Mouse (Mus musculus) erythroblast, embryonic 14.5 days (primary cell): Measurements from ENCODE around the gene Vmn2r115. TPM values are rescaled to one million over a fixed set of nuclear protein-coding genes. Genes with fewer than 3 reads are reported as not detected.
"Not testable (repeated sequence)": the region's sequence is repeated elsewhere in the genome, so short reads cannot be mapped to it uniquely, and the experiment has no call there.

ENCODE experiments used
- H3K27me3 ChIP-seq: 2 replicates; pipeline ENCODE4 v1.6.1; 2012; ENCODE audit warnings: inconsistent platforms; ENCODE audit not compliant: control insufficient read depth
- H3K36me3 ChIP-seq: 2 replicates; pipeline ENCODE4 v1.6.1; 2012; ENCODE audit warnings: mild to moderate bottlenecking, inconsistent platforms; ENCODE audit not compliant: control insufficient read depth
- H3K4me1 ChIP-seq: 2 replicates; pipeline ENCODE4 v1.6.1; 2012; ENCODE audit warnings: inconsistent platforms; ENCODE audit not compliant: control insufficient read depth
- H3K4me3 ChIP-seq: replicated peaks from 2 replicates; pipeline ENCODE3; 2012; ENCODE audit warnings: moderate library complexity, mild to moderate bottlenecking, inconsistent platforms
- H3K9me3 ChIP-seq: 2 replicates; pipeline ENCODE4 v1.6.1; 2012; ENCODE audit warnings: low read length, inconsistent platforms, mixed read lengths; ENCODE audit not compliant: control insufficient read depth
- GATA1 ChIP-seq: IDR thresholded peaks from 2 replicates; pipeline ENCODE4 v1.6.1; 2012; ENCODE audit warnings: low read length, inconsistent platforms, mixed read lengths
- TAL1 ChIP-seq: IDR thresholded peaks from 3 replicates; pipeline ENCODE4 v1.6.1; 2012; ENCODE audit warnings: low read length, inconsistent platforms, mixed read lengths
- polyA plus RNA-seq: library from polyadenylated mRNA; stranded (reverse); fragments of >175 nt; gene quantifications from 2 replicates; pipeline ENCODE4 v1.2.3, GENCODE M21; 2012

Gene Vmn2r115
- polyA plus RNA-seq: under 0.01 TPM in 1 of 2 replicates, not detected in the other

DNA sequence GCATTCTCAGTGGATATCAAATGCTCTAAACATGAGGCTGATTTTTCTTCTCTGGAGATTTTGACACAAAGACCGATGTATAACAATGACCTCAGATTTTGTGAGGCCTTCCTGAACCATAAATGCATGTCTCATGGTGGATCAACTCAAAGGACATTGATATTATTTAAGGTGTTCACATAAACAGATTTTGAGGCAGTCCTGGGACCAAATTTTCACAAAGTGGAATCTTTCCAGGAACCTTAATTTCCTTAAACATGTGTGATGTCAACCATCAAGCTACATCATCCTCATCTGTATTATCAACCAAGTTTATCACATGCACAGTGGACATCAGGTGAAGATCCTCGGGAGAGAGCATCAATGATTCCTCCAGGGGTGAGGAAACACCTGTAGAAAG is at the start of gene Vmn2r115:
Vmn2r115 (plus strand) TSS at position 301 of the 400 bp plus-strand sequence.
- H3K36me3 ChIP-seq, H3K9me3 ChIP-seq, H3K4me3 ChIP-seq: not testable (repeated sequence)

DNA sequence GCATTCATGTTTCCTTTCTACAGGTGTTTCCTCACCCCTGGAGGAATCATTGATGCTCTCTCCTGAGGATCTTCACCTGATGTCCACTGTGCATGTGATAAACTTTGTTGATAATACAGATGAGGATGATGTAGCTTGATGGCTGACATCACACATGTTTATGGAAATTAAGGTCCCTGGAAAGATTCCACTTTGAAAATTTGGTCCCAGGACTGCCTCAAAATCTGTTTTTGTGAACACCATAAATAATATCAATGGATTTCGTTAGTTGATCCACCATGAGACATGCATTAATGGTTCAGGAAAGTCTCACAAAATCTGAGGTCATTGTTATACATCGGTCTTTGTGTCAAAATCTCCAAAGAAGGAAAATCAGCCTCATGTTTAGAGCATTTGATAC is 31.1 kb upstream of the Vmn2r115 start, which contains the start of gene Vmn2r114:
Vmn2r114 (minus strand) TSS at position 101 of the 400 bp plus-strand sequence.
- not testable (repeated sequence) for H3K4me3 ChIP-seq, H3K9me3 ChIP-seq, H3K4me1 ChIP-seq, H3K27me3 ChIP-seq, H3K36me3 ChIP-seq

More for the DNA sequence above, at the start of gene Vmn2r115:
- not testable (repeated sequence) for H3K27me3 ChIP-seq, H3K4me1 ChIP-seq

DNA sequence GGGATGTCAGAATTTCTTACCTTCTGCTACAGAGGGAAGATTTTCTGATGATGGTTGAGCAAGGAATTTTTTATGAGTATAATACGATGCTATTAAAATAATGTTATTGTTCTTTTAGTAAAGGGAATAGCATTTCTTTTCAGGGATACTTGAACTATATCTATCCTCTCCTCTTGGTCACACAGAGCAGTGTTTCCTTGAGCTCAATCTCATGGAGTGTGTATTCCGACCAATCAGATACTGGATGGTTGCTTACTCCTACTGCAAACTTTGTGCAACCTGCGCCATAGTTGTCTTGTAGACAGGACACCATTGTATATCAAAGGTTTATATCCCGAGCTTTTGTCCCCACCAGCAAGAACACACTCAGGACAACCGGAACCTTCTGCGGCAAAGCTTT is 12.9 kb upstream of the Vmn2r115 start:
- H3K4me1 ChIP-seq: no peaks in the 10 kb centered on the region
- no peak overlapping the region for H3K4me3 ChIP-seq
- no peak for TF ChIP-seq TAL1
- no peaks in the 10 kb centered on the region for H3K36me3 ChIP-seq
- peaks cover 11% of the 10 kb centered on the region for H3K9me3 ChIP-seq
- H3K27me3 ChIP-seq: no peaks in the 10 kb centered on the region

DNA sequence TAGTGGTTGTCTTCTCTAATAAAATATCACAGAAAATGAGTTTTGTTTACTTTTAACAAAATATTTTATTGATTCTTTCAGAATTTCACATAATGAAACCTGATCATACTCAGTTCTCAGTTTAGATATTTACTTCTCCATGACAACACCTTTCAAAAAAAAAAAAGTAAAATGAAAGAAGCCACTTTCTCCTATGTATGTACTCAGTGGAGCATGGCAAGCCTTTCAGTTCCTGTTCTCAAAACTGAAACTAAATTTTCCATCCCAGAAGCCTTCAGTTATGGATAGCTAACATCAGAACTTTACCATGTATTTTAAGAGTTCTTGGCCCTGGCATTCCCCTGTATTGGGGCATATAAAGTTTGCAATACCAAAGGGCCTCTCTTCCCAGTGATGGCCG is 8.1 kb downstream of the Vmn2r115 start:
- TF ChIP-seq TAL1 (no peak), GATA1 (no peak)
- H3K9me3 ChIP-seq: no peaks in the 10 kb centered on the region
- no peak overlapping the region for H3K4me3 ChIP-seq
- H3K4me1 ChIP-seq: no peaks in the 10 kb centered on the region
- H3K36me3 ChIP-seq: no peaks in the 10 kb centered on the region
- no peaks in the 10 kb centered on the region for H3K27me3 ChIP-seq

DNA sequence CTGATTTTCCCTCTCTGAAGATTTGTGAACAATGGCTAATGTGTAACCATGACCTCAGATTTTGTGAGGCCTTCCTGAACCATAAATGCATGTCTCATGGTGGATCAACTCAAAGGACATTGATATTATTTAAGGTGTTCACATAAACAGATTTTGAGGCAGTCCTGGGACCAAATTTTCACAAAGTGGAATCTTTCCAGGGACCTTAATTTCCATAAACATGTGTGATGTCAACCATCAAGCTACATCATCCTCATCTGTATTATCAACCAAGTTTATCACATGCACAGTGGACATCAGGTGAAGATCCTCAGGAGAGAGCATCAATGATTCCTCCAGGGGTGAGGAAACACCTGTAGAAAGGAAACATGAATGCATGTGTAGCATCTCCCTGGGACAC is 40.8 kb downstream of the Vmn2r115 start, which contains the start of gene Vmn2r116:
Vmn2r116 (plus strand) TSS at position 301 of the 400 bp plus-strand sequence.
- H3K9me3 ChIP-seq, H3K27me3 ChIP-seq, H3K4me1 ChIP-seq, H3K36me3 ChIP-seq, H3K4me3 ChIP-seq: not testable (repeated sequence)

Other genes with a start within 250 kb of the Vmn2r115 start
- 0.01 and 0.02 TPM in 2 replicates for gene Zfp40, start 150.5 kb upstream of the Vmn2r115 start, polyA plus RNA-seq
- gene Vmn2r114, start 31.2 kb upstream of the Vmn2r115 start, polyA plus RNA-seq: not detected in 2 replicates
- gene Vmn2r116, start 40.9 kb downstream of the Vmn2r115 start, polyA plus RNA-seq: not detected in 2 replicates
- gene Vmn2r117, start 136.0 kb downstream of the Vmn2r115 start, polyA plus RNA-seq: under 0.01 TPM in 1 of 2 replicates, not detected in the other
- gene Zfp213, start 220.5 kb downstream of the Vmn2r115 start, polyA plus RNA-seq: 0.22 and 0.26 TPM in 2 replicates